Mouse (Mus musculus): ENCODE measurements around the gene Wrap53. TPM values are rescaled to one million over a fixed set of nuclear protein-coding genes. Genes with fewer than 3 reads are reported as not detected.

Gene Wrap53
- polyA plus RNA-seq, 1 experiment from 2014 or later, result 27.9 TPM

DNA sequence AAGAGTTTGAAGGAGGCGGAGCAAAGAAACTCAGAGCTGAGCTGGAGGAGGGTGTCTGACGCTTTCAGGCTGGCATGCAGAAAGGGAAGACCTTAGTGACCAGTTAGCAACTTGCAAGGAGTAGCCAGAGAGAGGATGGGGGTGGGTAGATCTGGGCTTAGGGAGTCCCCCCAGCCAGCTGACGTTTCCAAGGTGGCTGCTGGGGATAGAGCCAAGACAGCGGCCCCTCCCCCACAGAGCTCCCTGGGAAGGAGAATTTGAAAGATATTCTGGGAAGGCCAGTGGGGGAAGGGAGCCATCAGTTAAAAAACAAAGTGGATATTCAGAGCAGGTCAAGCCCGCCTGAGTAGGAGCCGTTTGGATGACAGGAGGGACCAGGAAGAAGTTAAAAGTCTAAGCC lies 20.0 kb upstream of the Wrap53 start:
- H3K4me3 ChIP-seq (replicated peaks), result no peak overlapping the region
- H3K9ac ChIP-seq, result no peak overlapping the region
- H3K27ac ChIP-seq, result peak overlapping the region; percentile 73
- peaks cover 51% of the 10 kb centered on the region for H3K4me1 ChIP-seq
- peak overlapping the region; percentile 28 for H3K4me2 ChIP-seq
- ATAC-seq (replicated peaks; ENCODE audit: low FRiP score), result peak; percentile 72
- H3K9me3 ChIP-seq (replicated peaks), result no peaks in the 10 kb centered on the region
- peaks cover 17% of the 10 kb centered on the region; the same call in 1 of the 2 replicates for H3K27me3 ChIP-seq
- 16% methylated on average over 6 of the region's 6 CpGs for WGBS
- H3K36me3 ChIP-seq, result no peaks in the 10 kb centered on the region

DNA sequence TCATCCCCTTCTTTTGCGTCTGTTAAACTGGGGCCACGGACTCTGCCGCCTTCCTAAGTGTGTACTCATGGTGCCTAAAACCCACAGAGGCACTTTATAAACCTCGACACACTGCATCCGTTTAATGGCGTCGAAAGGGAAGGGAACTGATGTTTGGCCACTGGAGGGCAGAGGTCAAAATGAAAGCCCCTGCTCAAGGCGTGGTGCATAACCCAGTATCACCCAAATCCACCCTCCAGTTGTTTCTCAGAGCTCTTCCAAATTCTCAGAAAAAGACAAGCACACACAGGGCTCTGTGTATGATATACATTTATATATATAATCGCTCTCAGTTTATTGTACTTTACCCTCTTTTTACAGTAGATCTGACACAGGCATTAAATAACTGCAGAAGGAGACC lies 19.4 kb upstream of the Wrap53 start:
- H3K4me1 ChIP-seq, result peaks cover 45% of the 10 kb centered on the region
- no peaks in the 10 kb centered on the region for H3K9me3 ChIP-seq (replicated peaks)
- ATAC-seq (replicated peaks; ENCODE audit: low FRiP score), result no peak
- H3K4me3 ChIP-seq (replicated peaks), result no peak overlapping the region
- no peak overlapping the region for H3K9ac ChIP-seq
- peaks cover 11% of the 10 kb centered on the region; the same call in 1 of the 2 replicates for H3K27me3 ChIP-seq
- peak overlapping the region; percentile 28; the same call in 1 of the 2 replicates for H3K4me2 ChIP-seq
- peak overlapping the region; percentile 73 for H3K27ac ChIP-seq
- H3K36me3 ChIP-seq, result no peaks in the 10 kb centered on the region
- 13% methylated on average over 9 of the region's 9 CpGs for WGBS

DNA sequence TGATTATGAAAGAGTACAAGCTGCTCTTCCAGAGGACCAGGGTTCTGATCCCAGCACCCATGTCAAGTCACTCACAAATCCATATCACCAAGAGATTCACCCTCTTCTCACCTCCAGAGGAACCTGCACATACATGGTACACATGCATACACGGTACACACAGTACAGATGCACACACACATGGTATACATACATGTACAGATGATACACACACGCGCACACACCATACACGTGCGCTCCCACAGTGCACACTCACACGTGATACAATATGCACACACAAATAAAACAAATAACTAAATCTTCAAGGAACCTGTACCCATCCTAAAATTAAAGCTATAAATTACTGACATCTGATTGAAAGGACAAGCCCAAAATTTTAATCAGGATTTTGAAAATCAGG lies 14.8 kb upstream of the Wrap53 start:
- H3K27ac ChIP-seq, result no peak overlapping the region
- peaks cover 42% of the 10 kb centered on the region for H3K36me3 ChIP-seq
- peaks cover 9% of the 10 kb centered on the region for H3K4me1 ChIP-seq
- no peaks in the 10 kb centered on the region for H3K27me3 ChIP-seq
- no peak overlapping the region for H3K9ac ChIP-seq
- H3K4me2 ChIP-seq, result no peak overlapping the region
- ATAC-seq (replicated peaks; ENCODE audit: low FRiP score), result no peak
- no peak overlapping the region for H3K4me3 ChIP-seq (replicated peaks)
- H3K9me3 ChIP-seq (replicated peaks), result no peaks in the 10 kb centered on the region
- 93% methylated on average over 6 of the region's 6 CpGs for WGBS

DNA sequence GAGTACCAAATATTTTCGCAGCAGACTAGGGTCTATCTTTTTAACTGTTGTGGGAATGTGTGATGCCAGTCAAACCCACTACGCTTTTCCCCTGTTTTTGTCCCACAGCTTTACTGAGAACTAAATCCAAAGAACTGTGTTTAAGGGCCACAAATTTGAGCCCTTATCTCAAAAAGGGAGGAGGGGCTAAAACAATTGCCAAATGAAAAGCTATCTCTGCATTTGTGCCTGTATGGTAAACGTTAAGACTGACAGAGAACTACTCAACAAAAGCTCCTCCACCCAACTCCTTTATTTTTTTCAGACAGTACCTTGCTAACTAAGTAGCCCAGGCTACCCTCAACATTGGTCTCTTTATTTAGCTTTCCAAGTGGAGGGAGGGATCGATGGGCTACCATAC lies 12.7 kb upstream of the Wrap53 start:
- no peaks in the 10 kb centered on the region for H3K27me3 ChIP-seq
- H3K4me3 ChIP-seq (replicated peaks), result no peak overlapping the region
- H3K4me2 ChIP-seq, result no peak overlapping the region
- no peak overlapping the region for H3K27ac ChIP-seq
- no peak overlapping the region for H3K9ac ChIP-seq
- peaks cover 63% of the 10 kb centered on the region for H3K36me3 ChIP-seq
- H3K9me3 ChIP-seq (replicated peaks), result no peaks in the 10 kb centered on the region
- WGBS, result 84% methylated on average over 4 of the region's 4 CpGs
- no peaks in the 10 kb centered on the region for H3K4me1 ChIP-seq
- no peak for ATAC-seq (replicated peaks; ENCODE audit: low FRiP score)

DNA sequence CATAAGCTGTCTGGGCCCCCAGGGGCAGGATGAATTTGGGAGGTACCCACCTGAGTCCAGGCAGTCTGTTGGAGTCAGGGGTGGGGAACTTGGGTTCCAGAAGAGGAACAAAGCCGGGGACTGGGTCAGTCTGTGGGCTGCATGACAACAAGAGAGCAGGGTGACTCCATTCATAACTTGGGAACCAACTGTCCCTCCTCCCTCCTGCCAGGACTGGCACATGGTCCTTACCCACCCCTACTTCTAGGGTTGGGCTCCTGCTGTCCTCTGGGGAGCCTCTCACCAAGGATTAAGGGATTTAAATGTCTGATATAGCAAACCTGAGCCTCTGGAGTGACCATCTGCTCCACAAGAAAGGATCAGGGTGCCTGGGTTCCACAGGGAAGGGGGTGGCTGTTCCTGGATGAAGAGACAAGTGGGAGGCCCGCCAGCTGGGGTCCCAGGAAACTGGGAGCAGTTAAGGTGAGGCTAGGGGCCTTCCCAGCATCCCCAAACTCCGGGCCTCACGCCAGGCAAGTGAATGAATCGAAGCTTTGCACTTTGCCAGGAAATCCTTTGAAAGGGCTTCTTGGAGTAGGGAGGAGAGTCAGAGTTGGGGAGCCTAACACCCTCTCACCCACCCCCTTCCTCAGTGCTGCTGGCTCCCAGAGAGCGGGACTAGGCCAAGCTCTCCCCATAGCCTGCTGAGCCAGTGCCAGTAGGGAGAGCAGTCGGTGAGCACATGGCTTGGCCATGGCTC lies 12.0 kb upstream of the Wrap53 start:
- H3K27ac ChIP-seq, result no peak overlapping the region
- H3K9ac ChIP-seq, result no peak overlapping the region
- H3K4me3 ChIP-seq (replicated peaks), result no peak overlapping the region
- H3K27me3 ChIP-seq, result no peaks in the 10 kb centered on the region
- WGBS, result 84% methylated on average over 7 of the region's 7 CpGs
- ATAC-seq (replicated peaks; ENCODE audit: low FRiP score), result no peak
- H3K4me2 ChIP-seq, result no peak overlapping the region
- peaks cover 70% of the 10 kb centered on the region for H3K36me3 ChIP-seq
- no peaks in the 10 kb centered on the region for H3K9me3 ChIP-seq (replicated peaks)
- H3K4me1 ChIP-seq, result no peaks in the 10 kb centered on the region

DNA sequence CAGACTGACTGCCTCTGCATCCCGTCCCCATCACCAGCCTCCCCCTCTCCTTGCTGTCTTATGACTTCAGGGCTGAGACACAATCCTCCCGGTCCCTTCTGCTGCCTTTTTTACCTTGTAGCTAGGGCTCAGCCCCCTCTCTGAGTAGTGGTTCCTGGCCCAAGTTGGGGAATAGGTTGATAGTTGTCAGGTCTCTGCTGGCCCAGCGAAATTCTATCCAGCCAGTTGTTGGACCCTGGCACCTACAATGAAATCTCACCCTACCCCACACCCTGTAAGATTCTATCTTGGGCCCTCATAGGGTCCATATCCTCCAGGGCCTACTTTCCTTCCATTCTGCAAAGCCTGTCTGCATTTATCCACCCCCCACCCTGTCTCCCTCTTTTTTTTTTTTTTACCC lies 11.4 kb upstream of the Wrap53 start:
- Histone ChIP-seq H3K4me2 (no peak overlapping the region), H3K9me3 (replicated peaks) (no peaks in the 10 kb centered on the region), H3K27me3 (no peaks in the 10 kb centered on the region), H3K9ac (no peak overlapping the region), H3K27ac (no peak overlapping the region), H3K4me3 (replicated peaks) (no peak overlapping the region), H3K4me1 (no peaks in the 10 kb centered on the region), H3K36me3 (peaks cover 77% of the 10 kb centered on the region)
- no peak for ATAC-seq (replicated peaks; ENCODE audit: low FRiP score)
- 91% methylated on average over 3 of the region's 3 CpGs for WGBS

DNA sequence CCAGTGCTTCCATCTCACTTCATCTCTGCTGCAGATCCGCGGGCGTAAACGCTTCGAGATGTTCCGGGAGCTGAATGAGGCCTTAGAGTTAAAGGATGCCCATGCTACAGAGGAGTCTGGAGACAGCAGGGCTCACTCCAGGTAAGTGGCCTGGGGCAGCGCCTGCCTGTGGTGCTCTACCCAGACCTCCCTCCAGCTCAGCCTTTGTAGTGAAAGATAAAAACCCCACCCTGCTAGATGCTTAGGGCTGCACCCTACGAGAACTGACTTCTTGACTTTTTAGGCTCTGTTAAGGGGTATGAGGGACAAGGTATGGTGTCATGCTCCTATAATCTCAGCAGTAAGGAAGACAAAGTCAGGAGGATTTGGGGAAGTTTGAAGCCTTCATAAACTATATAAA lies 10.6 kb upstream of the Wrap53 start:
- H3K27ac ChIP-seq, result no peak overlapping the region
- H3K4me1 ChIP-seq, result no peaks in the 10 kb centered on the region
- no peak overlapping the region for H3K4me2 ChIP-seq
- 92% methylated on average over 8 of the region's 8 CpGs for WGBS
- ATAC-seq (replicated peaks; ENCODE audit: low FRiP score), result no peak
- H3K36me3 ChIP-seq, result peaks cover 81% of the 10 kb centered on the region
- H3K9ac ChIP-seq, result no peak overlapping the region
- H3K27me3 ChIP-seq, result no peaks in the 10 kb centered on the region
- H3K9me3 ChIP-seq (replicated peaks), result no peaks in the 10 kb centered on the region
- H3K4me3 ChIP-seq (replicated peaks), result no peak overlapping the region

DNA sequence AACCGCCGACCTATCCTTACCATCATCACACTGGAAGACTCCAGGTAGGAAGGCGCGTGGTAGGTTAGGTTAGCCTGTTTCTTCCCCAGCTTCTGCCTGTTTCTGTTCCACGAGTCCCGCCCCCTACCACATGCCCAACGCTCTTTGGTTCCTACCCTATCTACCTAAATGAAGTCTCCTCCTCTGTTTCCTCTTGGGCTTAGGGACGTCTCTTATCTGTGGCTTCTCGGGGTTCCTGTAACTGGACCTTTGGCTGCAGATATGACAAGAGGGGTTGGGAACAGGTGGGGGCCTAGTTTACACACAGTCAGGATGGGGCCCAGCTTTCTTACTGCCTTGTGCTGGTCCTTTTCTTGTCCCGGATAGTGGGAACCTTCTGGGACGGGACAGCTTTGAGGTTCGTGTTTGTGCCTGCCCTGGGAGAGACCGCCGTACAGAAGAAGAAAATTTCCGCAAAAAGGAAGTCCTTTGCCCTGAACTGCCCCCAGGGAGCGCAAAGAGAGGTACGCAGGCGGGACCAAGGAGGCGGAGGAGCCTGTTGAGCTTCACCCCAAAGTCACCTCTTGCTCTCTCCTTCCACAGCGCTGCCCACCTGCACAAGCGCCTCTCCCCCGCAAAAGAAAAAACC lies 9.3 kb upstream of the Wrap53 start:
- H3K4me1 ChIP-seq, result 0 out of 2 replicates have a peak, but pooled peaks cover 3% of the 10 kb centered on the region
- H3K9ac ChIP-seq, result no peak overlapping the region
- no peak overlapping the region for H3K4me2 ChIP-seq
- peaks cover 86% of the 10 kb centered on the region for H3K36me3 ChIP-seq
- 90% methylated on average over 22 of the region's 22 CpGs for WGBS
- no peak for ATAC-seq (replicated peaks; ENCODE audit: low FRiP score)
- H3K9me3 ChIP-seq (replicated peaks), result no peaks in the 10 kb centered on the region
- H3K27me3 ChIP-seq, result no peaks in the 10 kb centered on the region
- no peak overlapping the region for H3K27ac ChIP-seq
- H3K4me3 ChIP-seq (replicated peaks), result no peak overlapping the region

DNA sequence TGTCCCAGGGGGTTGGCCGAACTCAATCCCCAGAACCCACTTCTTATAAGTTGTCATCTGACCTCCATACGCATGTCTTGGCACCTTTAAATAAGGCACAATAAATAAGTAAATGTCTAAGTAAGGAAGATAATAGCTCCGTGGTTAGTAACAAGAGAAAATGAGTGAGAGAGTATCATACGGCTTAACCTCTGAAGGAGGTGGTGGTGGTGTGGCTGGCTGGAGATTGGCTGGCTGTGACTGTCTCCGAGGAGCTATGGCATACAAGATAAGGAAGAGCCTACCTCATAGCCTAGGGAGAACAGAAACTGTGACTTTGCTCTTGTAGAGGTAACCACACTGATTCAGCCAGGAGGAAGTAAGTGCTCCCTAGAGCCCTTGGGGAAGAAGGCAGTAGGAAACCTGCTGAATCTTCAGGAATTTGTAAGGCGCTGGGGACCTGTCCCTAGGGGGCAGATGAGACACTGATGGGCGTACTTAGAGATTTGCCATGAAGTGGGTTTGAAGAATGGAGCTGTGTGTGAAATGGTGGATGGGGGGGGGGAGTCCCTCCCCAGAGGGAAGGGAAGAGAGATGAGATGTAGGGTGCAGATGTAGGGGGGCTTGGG lies 5.8 kb upstream of the Wrap53 start:
- 78% methylated on average over 7 of the region's 7 CpGs for WGBS
- Histone ChIP-seq H3K9me3 (replicated peaks) (no peaks in the 10 kb centered on the region), H3K4me3 (replicated peaks) (no peak overlapping the region), H3K27ac (no peak overlapping the region), H3K27me3 (no peaks in the 10 kb centered on the region), H3K4me1 (peaks cover 18% of the 10 kb centered on the region), H3K36me3 (peaks cover 66% of the 10 kb centered on the region), H3K9ac (no peak overlapping the region), H3K4me2 (no peak overlapping the region)
- ATAC-seq (replicated peaks; ENCODE audit: low FRiP score), result no peak

DNA sequence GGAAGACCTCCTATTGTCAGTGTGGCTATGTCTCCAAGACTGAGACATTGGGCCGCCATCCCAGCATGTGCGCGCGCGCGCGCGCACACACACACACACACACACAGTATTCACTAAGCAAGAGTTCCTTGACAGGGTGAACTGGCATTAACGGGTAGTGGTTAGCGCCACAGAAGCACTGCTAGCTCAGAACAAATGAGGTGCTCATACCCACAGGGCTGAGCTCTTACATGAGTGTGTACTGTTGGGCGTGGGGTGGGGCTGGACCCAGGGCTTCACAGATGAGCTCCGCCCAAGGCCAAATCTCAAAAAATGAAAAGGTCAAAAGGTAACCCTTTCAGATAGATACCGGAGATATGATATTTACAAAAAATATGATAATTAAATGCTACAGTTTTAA lies 4.9 kb upstream of the Wrap53 start:
- Histone ChIP-seq H3K4me2 (no peak overlapping the region), H3K36me3 (peaks cover 57% of the 10 kb centered on the region), H3K9me3 (replicated peaks) (no peaks in the 10 kb centered on the region), H3K27ac (no peak overlapping the region), H3K27me3 (no peaks in the 10 kb centered on the region), H3K4me3 (replicated peaks) (no peak overlapping the region), H3K9ac (no peak overlapping the region), H3K4me1 (peaks cover 18% of the 10 kb centered on the region)
- 97% methylated on average over 13 of the region's 13 CpGs for WGBS
- no peak for ATAC-seq (replicated peaks; ENCODE audit: low FRiP score)

DNA sequence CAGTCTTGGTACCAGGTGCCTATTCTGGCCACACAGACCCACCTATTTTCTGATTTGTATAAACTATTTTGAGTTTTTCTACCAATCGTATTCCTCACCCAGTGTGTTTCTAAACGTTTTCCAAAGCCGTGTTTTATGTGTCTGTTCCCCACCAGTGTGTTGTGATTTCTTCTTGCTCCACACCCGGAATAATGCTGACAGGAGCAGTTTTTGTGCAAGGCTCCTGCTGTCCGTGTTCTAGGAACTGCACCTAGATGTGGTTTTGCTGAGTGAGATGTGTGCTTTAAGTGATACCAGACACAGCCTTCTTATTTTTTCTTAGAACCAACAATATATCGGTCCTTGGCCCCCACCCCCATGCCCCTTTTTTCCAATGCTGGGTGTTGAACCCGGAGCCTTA lies 4.0 kb upstream of the Wrap53 start:
- H3K4me1 ChIP-seq, result peaks cover 23% of the 10 kb centered on the region
- peaks cover 47% of the 10 kb centered on the region for H3K36me3 ChIP-seq
- H3K4me3 ChIP-seq (replicated peaks), result no peak overlapping the region
- no peaks in the 10 kb centered on the region for H3K9me3 ChIP-seq (replicated peaks)
- ATAC-seq (replicated peaks; ENCODE audit: low FRiP score), result no peak
- H3K9ac ChIP-seq, result no peak overlapping the region
- H3K27ac ChIP-seq, result no peak overlapping the region
- H3K27me3 ChIP-seq, result no peaks in the 10 kb centered on the region
- WGBS, result 76% methylated on average over 7 of the region's 7 CpGs
- H3K4me2 ChIP-seq, result no peak overlapping the region

DNA sequence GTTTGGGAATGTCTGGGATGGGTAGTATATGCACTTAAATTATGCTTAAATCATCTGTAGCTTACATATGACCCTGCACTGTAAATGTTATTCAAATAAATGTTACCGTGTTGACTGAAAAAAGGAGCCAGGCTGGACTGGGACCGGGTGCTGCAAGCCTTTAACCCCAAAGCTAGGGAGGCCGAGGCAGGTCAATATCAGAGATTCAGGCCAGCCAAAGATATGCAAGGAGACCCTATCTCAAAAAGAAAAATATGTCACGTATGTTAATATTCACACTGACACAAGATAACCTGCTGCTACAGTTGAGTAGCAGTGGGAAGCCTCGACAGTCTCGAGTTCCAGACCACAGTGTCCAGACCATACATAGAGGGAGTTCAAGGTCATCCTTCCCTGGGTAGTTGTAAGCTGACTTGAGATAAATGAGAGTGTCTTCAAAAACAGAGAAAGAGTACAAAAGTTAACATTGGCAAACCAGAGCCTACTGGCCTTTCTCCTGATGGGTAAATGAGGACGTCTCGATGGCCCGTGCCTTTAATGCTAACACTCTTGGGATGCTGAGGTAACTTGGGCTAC lies 2.3 kb upstream of the Wrap53 start:
- peak overlapping the region; percentile 97 for H3K27ac ChIP-seq
- peak overlapping the region; percentile 86 for H3K4me2 ChIP-seq
- peaks cover 36% of the 10 kb centered on the region for H3K4me1 ChIP-seq
- no peaks in the 10 kb centered on the region for H3K9me3 ChIP-seq (replicated peaks)
- ATAC-seq (replicated peaks; ENCODE audit: low FRiP score), result no peak
- H3K9ac ChIP-seq, result peak overlapping the region; percentile 81
- WGBS, result 63% methylated on average over 9 of the region's 9 CpGs
- peaks cover 31% of the 10 kb centered on the region for H3K36me3 ChIP-seq
- H3K27me3 ChIP-seq, result no peaks in the 10 kb centered on the region
- peak overlapping the region; percentile 66 for H3K4me3 ChIP-seq (replicated peaks)

Data from kidney, embryonic 15.5 days (tissue).